In the genomic region with DNA sequence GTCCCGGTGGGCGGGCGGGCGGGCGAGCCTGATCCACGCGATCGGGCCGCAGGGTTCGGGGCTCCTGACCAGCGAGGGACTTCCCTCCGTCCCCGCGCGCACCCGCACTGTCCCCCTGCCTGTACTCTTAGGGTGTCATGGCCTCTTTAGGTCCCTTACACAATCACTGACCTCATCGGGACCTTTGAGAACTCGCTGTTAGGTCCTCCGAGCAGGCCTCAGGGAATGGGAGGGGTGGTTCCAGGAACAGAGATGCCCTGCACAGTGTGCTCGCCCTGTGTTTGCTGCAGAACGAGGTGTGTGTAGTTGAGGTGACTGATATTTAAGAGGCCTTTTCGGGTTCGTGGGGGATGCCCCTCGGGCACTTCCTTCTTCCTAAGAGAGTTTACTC, we compare ENCODE assay signal across 8 mouse cellular contexts. TPM values are rescaled to one million over a fixed set of nuclear protein-coding genes. Genes with fewer than 3 reads are reported as not detected.
DNase-seq lines count a peak whose midpoint lies in the region; ATAC-seq and TF ChIP-seq lines count a peak whose summit lies in the region.

No protein-coding gene starts in this region.

- peak overlapping the region; percentile 96 for H3K27ac ChIP-seq in heart, embryonic 10.5 days
- H3K27ac ChIP-seq in CH12.LX (ENCODE audit: insufficient read depth, low read depth) = no peak overlapping the region
- H3K27ac ChIP-seq in embryonic facial prominence, embryonic 13.5 days = peak overlapping the region; percentile 33
- H3K27ac ChIP-seq in intestine, embryonic 16.5 days (ENCODE audit: low read length) = peak overlapping the region; percentile 84
- H3K27ac ChIP-seq in midbrain, embryonic 14.5 days (replicated peaks; ENCODE audit: low read depth, low read length) = peak overlapping the region; percentile 72

- peaks cover 40% of the 10 kb centered on the region for H3K36me3 ChIP-seq in heart, embryonic 10.5 days
- H3K36me3 ChIP-seq in CH12.LX (replicated peaks in 1 of 2; ENCODE audit: control insufficient read depth in 1 of 2, insufficient read depth in 1 of 2, low read length in 1 of 2) = peaks cover 22 to 62% of the 10 kb centered on the region in 2 experiments
- H3K36me3 ChIP-seq in embryonic facial prominence, embryonic 13.5 days = peaks cover 59% of the 10 kb centered on the region
- H3K36me3 ChIP-seq in intestine, embryonic 16.5 days (ENCODE audit: control insufficient read depth, insufficient read depth, low read length) = peaks cover 9% of the 10 kb centered on the region; the same call in 1 of the 2 replicates
- H3K36me3 ChIP-seq in midbrain, embryonic 14.5 days (ENCODE audit: control insufficient read depth, insufficient read depth, low read length) = peaks cover 38% of the 10 kb centered on the region

- peaks cover 7% of the 10 kb centered on the region for H3K79me2 ChIP-seq in CH12.LX (replicated peaks; ENCODE audit: control insufficient read depth, extremely low read depth, insufficient read depth, poor library complexity, severe bottlenecking)

- TF ChIP-seq RAD21 in CH12.LX (IDR thresholded peaks at IDR 0.05; ENCODE audit: low read depth, low read length) = no peak

- DNase-seq in heart, embryonic 10.5 days (ENCODE audit: low spot score) = no peak
- no peak for DNase-seq in heart, adult 18-20 months
- DNase-seq in CH12.LX (ENCODE audit: extremely low read depth) = peak; percentile 45
- DNase-seq in midbrain, embryonic 14.5 days = no peak
- no peak for DNase-seq in cerebellum, adult 18-20 months
- DNase-seq in thymus, postnatal 14 days = no peak

- ATAC-seq in embryonic facial prominence, embryonic 13.5 days (ENCODE audit: insufficient number of reproducible peaks, insufficient read depth, low FRiP score, low TSS enrichment, low read depth) = no peak
- ATAC-seq in intestine, embryonic 16.5 days = peak; percentile 64
- ATAC-seq in midbrain, embryonic 14.5 days (ENCODE audit: low FRiP score, low TSS enrichment) = peak; percentile 67

- no peak for TF ChIP-seq EP300 in CH12.LX (IDR thresholded peaks at IDR 0.05; ENCODE audit: low read length)

- no peaks in the 10 kb centered on the region for H3K27me3 ChIP-seq in heart, embryonic 10.5 days (ENCODE audit: insufficient read depth, poor library complexity, severe bottlenecking)
- no peaks in the 10 kb centered on the region for H3K27me3 ChIP-seq in CH12.LX (replicated peaks)
- H3K27me3 ChIP-seq in embryonic facial prominence, embryonic 13.5 days = no peaks in the 10 kb centered on the region
- no peaks in the 10 kb centered on the region for H3K27me3 ChIP-seq in intestine, embryonic 16.5 days (replicated peaks; ENCODE audit: control insufficient read depth, insufficient read depth, low read length)
- H3K27me3 ChIP-seq in midbrain, embryonic 14.5 days (ENCODE audit: control insufficient read depth, insufficient read depth, low read length) = no peaks in the 10 kb centered on the region

- TF ChIP-seq CTCF in CH12.LX (conservative IDR thresholded peaks at IDR 0.05 in 1 of 2, IDR thresholded peaks at IDR 0.05 in 1 of 2; ENCODE audit: low read depth in 2 of 2, low read length in 2 of 2) = no peak

- H3K4me1 ChIP-seq in heart, embryonic 10.5 days = peaks cover 28% of the 10 kb centered on the region
- H3K4me1 ChIP-seq in CH12.LX (ENCODE audit: control insufficient read depth in 1 of 2, insufficient read depth in 2 of 2) = peaks cover 4 to 42% of the 10 kb centered on the region in 2 experiments; a peak in 2 of 4 replicates
- peaks cover 38% of the 10 kb centered on the region for H3K4me1 ChIP-seq in embryonic facial prominence, embryonic 13.5 days
- peaks cover 34% of the 10 kb centered on the region for H3K4me1 ChIP-seq in intestine, embryonic 16.5 days (ENCODE audit: control insufficient read depth, insufficient read depth, low read length)
- peaks cover 22% of the 10 kb centered on the region for H3K4me1 ChIP-seq in midbrain, embryonic 14.5 days (ENCODE audit: control insufficient read depth, insufficient read depth, low read length)

- 0% methylated on average over 24 of the region's 24 CpGs for WGBS in heart, embryonic 10.5 days
- under 1% methylated on average over 24 of the region's 24 CpGs for WGBS in embryonic facial prominence, embryonic 13.5 days
- under 1% methylated on average over 24 of the region's 24 CpGs for WGBS in intestine, embryonic 16.5 days
- WGBS in midbrain, embryonic 14.5 days = under 1% methylated on average over 22 of the region's 24 CpGs

- no peaks in the 10 kb centered on the region for H3K9me3 ChIP-seq in heart, embryonic 10.5 days
- no peaks in the 10 kb centered on the region for H3K9me3 ChIP-seq in CH12.LX (replicated peaks; ENCODE audit: low read length)
- no peaks in the 10 kb centered on the region for H3K9me3 ChIP-seq in embryonic facial prominence, embryonic 13.5 days
- H3K9me3 ChIP-seq in intestine, embryonic 16.5 days (ENCODE audit: control insufficient read depth, low read length) = no peaks in the 10 kb centered on the region
- no peaks in the 10 kb centered on the region for H3K9me3 ChIP-seq in midbrain, embryonic 14.5 days (ENCODE audit: control insufficient read depth, low read length)

- H3K4me3 ChIP-seq in heart, embryonic 10.5 days = peak overlapping the region; percentile 97
- H3K4me3 ChIP-seq in CH12.LX (replicated peaks in 1 of 3; ENCODE audit: low read depth in 2 of 3, low read length in 2 of 3, poor library complexity in 1 of 3) = peak overlapping the region; percentile 98 to 100 (median 99)
- peak overlapping the region; percentile 96 for H3K4me3 ChIP-seq in embryonic facial prominence, embryonic 13.5 days
- H3K4me3 ChIP-seq in intestine, embryonic 16.5 days (ENCODE audit: low read length) = peak overlapping the region; percentile 94
- H3K4me3 ChIP-seq in midbrain, embryonic 14.5 days (replicated peaks; ENCODE audit: low read depth, low read length) = peak overlapping the region; percentile 90

- dilution Hi-C loops in CH12.LX (cut with MboI; ENCODE audit: extremely low pct_ligation_motif_present, extremely low pct_unique_long_range_greater_than_20kb, low sequenced_read_pairs) = no loop called here

- TF ChIP-seq POLR2A in CH12.LX (IDR thresholded peaks at IDR 0.05; ENCODE audit: low read depth, low read length) = no peak

- in situ Hi-C loops in CH12.LX (cut with MboI; ENCODE audit: low pct_ligation_motif_present, low pct_unique_long_range_greater_than_20kb, low sequenced_read_pairs) = no loop called here

- peak overlapping the region; percentile 12 for H3K4me2 ChIP-seq in CH12.LX (ENCODE audit: insufficient read depth, low read depth, poor library complexity, severe bottlenecking)
- peak overlapping the region; percentile 86 for H3K4me2 ChIP-seq in embryonic facial prominence, embryonic 13.5 days
- peak overlapping the region; percentile 83 for H3K4me2 ChIP-seq in intestine, embryonic 16.5 days (ENCODE audit: low read depth, low read length)
- H3K4me2 ChIP-seq in midbrain, embryonic 14.5 days (ENCODE audit: low read length) = peak overlapping the region; percentile 65

- peak overlapping the region; percentile 68 for H3K9ac ChIP-seq in CH12.LX (ENCODE audit: insufficient read depth, low read depth)
- H3K9ac ChIP-seq in embryonic facial prominence, embryonic 13.5 days = peak overlapping the region; percentile 92
- peak overlapping the region; percentile 90 for H3K9ac ChIP-seq in intestine, embryonic 16.5 days (ENCODE audit: low read depth, low read length)
- H3K9ac ChIP-seq in midbrain, embryonic 14.5 days (replicated peaks; ENCODE audit: low read length) = peak overlapping the region; percentile 82

RNA-seq across cellular contexts. Expression of gene Hps4, which starts 0.3 kb away (rescaled TPM):
- 15.4 and 21.4 TPM in 2 replicates for polyA plus RNA-seq in heart, embryonic 10.5 days (2016; fragmentation: Nextera tagmentation; extraction: Ambion mirVana)
- total RNA-seq in heart, adult 18-20 months (2021) = 10 to 100 TPM; 10.5 to 12.4 TPM
- total RNA-seq in CH12.LX (2012; rRNA removed) (22.5 and 23.0 TPM in 2 replicates), CH12.LX (2014; rRNA removed) (9.5 and 10.0 TPM in 2 replicates)
- 13.9 and 18.3 TPM in 2 replicates for polyA plus RNA-seq in CH12.LX (2012; ENCODE audit: insufficient read length, low read depth)
- 42.4 and 42.9 TPM in 2 replicates for polyA plus RNA-seq in embryonic facial prominence, embryonic 13.5 days (2015; fragmentation: Nextera tagmentation; extraction: Ambion mirVana)
- polyA plus RNA-seq in intestine, embryonic 16.5 days (2015; fragmentation: Nextera tagmentation; extraction: Ambion mirVana) = 47.1 and 48.4 TPM in 2 replicates
- 42.0 and 47.4 TPM in 2 replicates for polyA plus RNA-seq in midbrain, embryonic 14.5 days (2014; fragmentation: Nextera tagmentation; extraction: Ambion mirVana)

RNA-seq across cellular contexts. Expression of gene Srrd, which starts 0.4 kb away (rescaled TPM):
- 26.7 and 40.5 TPM in 2 replicates for polyA plus RNA-seq in heart, embryonic 10.5 days (2016; fragmentation: Nextera tagmentation; extraction: Ambion mirVana)
- 10 to 100 TPM in 1 of 2 experiments, 1 to 10 TPM in 1; 6.8 to 10.0 TPM for total RNA-seq in heart, adult 18-20 months (2021)
- total RNA-seq in CH12.LX (2012; rRNA removed) (22.3 and 23.7 TPM in 2 replicates), CH12.LX (2014; rRNA removed) (31.7 and 32.7 TPM in 2 replicates)
- polyA plus RNA-seq in CH12.LX (2012; ENCODE audit: insufficient read length, low read depth) = 23.4 and 27.1 TPM in 2 replicates
- 42.1 and 54.9 TPM in 2 replicates for polyA plus RNA-seq in embryonic facial prominence, embryonic 13.5 days (2015; fragmentation: Nextera tagmentation; extraction: Ambion mirVana)
- polyA plus RNA-seq in intestine, embryonic 16.5 days (2015; fragmentation: Nextera tagmentation; extraction: Ambion mirVana) = 28.5 and 30.4 TPM in 2 replicates
- polyA plus RNA-seq in midbrain, embryonic 14.5 days (2014; fragmentation: Nextera tagmentation; extraction: Ambion mirVana) = 52.4 and 68.6 TPM in 2 replicates

RNA-seq across cellular contexts. Expression of gene Gm6583, which starts 12.6 kb away (rescaled TPM):
- 0.18 and 0.28 TPM in 2 replicates for polyA plus RNA-seq in heart, embryonic 10.5 days (2016; fragmentation: Nextera tagmentation; extraction: Ambion mirVana)
- not detected for total RNA-seq in heart, adult 18-20 months (2021)
- total RNA-seq in CH12.LX (2012; rRNA removed) (not detected in 2 replicates), CH12.LX (2014; rRNA removed) (not detected in 2 replicates)
- not detected in 2 replicates for polyA plus RNA-seq in CH12.LX (2012; ENCODE audit: insufficient read length, low read depth)
- 0.18 and 0.34 TPM in 2 replicates for polyA plus RNA-seq in embryonic facial prominence, embryonic 13.5 days (2015; fragmentation: Nextera tagmentation; extraction: Ambion mirVana)
- polyA plus RNA-seq in intestine, embryonic 16.5 days (2015; fragmentation: Nextera tagmentation; extraction: Ambion mirVana) = 0.06 and 0.22 TPM in 2 replicates
- 0.12 and 0.26 TPM in 2 replicates for polyA plus RNA-seq in midbrain, embryonic 14.5 days (2014; fragmentation: Nextera tagmentation; extraction: Ambion mirVana)

RNA-seq across cellular contexts. Expression of gene Tfip11, which starts 17.0 kb away (rescaled TPM):
- polyA plus RNA-seq in heart, embryonic 10.5 days (2016; fragmentation: Nextera tagmentation; extraction: Ambion mirVana) = 26.4 and 26.9 TPM in 2 replicates
- total RNA-seq in heart, adult 18-20 months (2021) = 10 to 100 TPM; 20.5 to 20.8 TPM
- 23.8 and 29.0 TPM in 2 replicates for total RNA-seq in CH12.LX (2012; rRNA removed)
- total RNA-seq in CH12.LX (2014; rRNA removed) = 6.6 and 8.8 TPM in 2 replicates
- polyA plus RNA-seq in CH12.LX (2012; ENCODE audit: insufficient read length, low read depth) = 28.6 and 31.7 TPM in 2 replicates
- 31.8 and 32.8 TPM in 2 replicates for polyA plus RNA-seq in embryonic facial prominence, embryonic 13.5 days (2015; fragmentation: Nextera tagmentation; extraction: Ambion mirVana)
- polyA plus RNA-seq in intestine, embryonic 16.5 days (2015; fragmentation: Nextera tagmentation; extraction: Ambion mirVana) = 26.6 and 26.8 TPM in 2 replicates
- polyA plus RNA-seq in midbrain, embryonic 14.5 days (2014; fragmentation: Nextera tagmentation; extraction: Ambion mirVana) = 29.1 and 29.9 TPM in 2 replicates

RNA-seq across cellular contexts. Expression of gene Asphd2, which starts 51.5 kb away (rescaled TPM):
- 4.3 and 6.8 TPM in 2 replicates for polyA plus RNA-seq in heart, embryonic 10.5 days (2016; fragmentation: Nextera tagmentation; extraction: Ambion mirVana)
- total RNA-seq in heart, adult 18-20 months (2021) = under 1 TPM; 0.42 to 0.87 TPM
- not detected in 2 replicates for total RNA-seq in CH12.LX (2012; rRNA removed)
- not detected in 2 replicates for total RNA-seq in CH12.LX (2014; rRNA removed)
- polyA plus RNA-seq in CH12.LX (2012; ENCODE audit: insufficient read length, low read depth) = not detected in 2 replicates
- 14.5 and 14.8 TPM in 2 replicates for polyA plus RNA-seq in embryonic facial prominence, embryonic 13.5 days (2015; fragmentation: Nextera tagmentation; extraction: Ambion mirVana)
- polyA plus RNA-seq in intestine, embryonic 16.5 days (2015; fragmentation: Nextera tagmentation; extraction: Ambion mirVana) = 1.9 and 2.5 TPM in 2 replicates
- 91.5 and 103 TPM in 2 replicates for polyA plus RNA-seq in midbrain, embryonic 14.5 days (2014; fragmentation: Nextera tagmentation; extraction: Ambion mirVana)

Comparison
In these comparisons a context has a peak if more than half of its experiments do, and no peak if none do; other contexts are left out.
1. H3K4me2 ChIP-seq: peak in every context shown above with its lines; median percentile 86 in embryonic facial prominence, embryonic 13.5 days; 83 in intestine, embryonic 16.5 days; 65 in midbrain, embryonic 14.5 days; 12 in CH12.LX.